Mouse (Mus musculus): ENCODE measurements around the gene Aldoc.

Gene Aldoc

GRCm38 (mm10) chr11:78344890-78345715 is 22.3 kb downstream of the Aldoc start:
- Histone ChIP-seq H3K27me3 (ENCODE audit: control insufficient read depth, insufficient read depth, low read length, poor library complexity, severe bottlenecking) (no peaks in the 10 kb centered on the region), H3K36me3 (ENCODE audit: control insufficient read depth, insufficient read depth, low read length, poor library complexity, severe bottlenecking) (peaks cover 4% of the 10 kb centered on the region; the same call in 1 of the 2 replicates)
- no peak for DNase-seq (ENCODE audit: low read depth, low spot score)

GRCm38 (mm10) chr11:78345801-78346200 is 23.0 kb downstream of the Aldoc start:
- Histone ChIP-seq H3K36me3 (ENCODE audit: control insufficient read depth, insufficient read depth, low read length, poor library complexity, severe bottlenecking) (peaks cover 4% of the 10 kb centered on the region; the same call in 1 of the 2 replicates), H3K27me3 (ENCODE audit: control insufficient read depth, insufficient read depth, low read length, poor library complexity, severe bottlenecking) (no peaks in the 10 kb centered on the region)
- DNase-seq (ENCODE audit: low read depth, low spot score), result peak; percentile 81

- H3K36me3 ChIP-seq (ENCODE audit: control insufficient read depth, insufficient read depth, low read length, poor library complexity, severe bottlenecking), result peaks cover 4% of the 10 kb centered on the region; the same call in 1 of the 2 replicates
- H3K27me3 ChIP-seq (ENCODE audit: control insufficient read depth, insufficient read depth, low read length, poor library complexity, severe bottlenecking), result no peaks in the 10 kb centered on the region
- DNase-seq (ENCODE audit: low read depth, low spot score), result no peak
Measured at GRCm38 (mm10) chr11:78346326-78347069, 23.7 kb downstream of the Aldoc start.

GRCm38 (mm10) chr11:78347070-78347754 is 24.4 kb downstream of the Aldoc start:
- peak; percentile 84 for DNase-seq (ENCODE audit: low read depth, low spot score)
- no peaks in the 10 kb centered on the region for H3K27me3 ChIP-seq (ENCODE audit: control insufficient read depth, insufficient read depth, low read length, poor library complexity, severe bottlenecking)
- peaks cover 4% of the 10 kb centered on the region; the same call in 1 of the 2 replicates for H3K36me3 ChIP-seq (ENCODE audit: control insufficient read depth, insufficient read depth, low read length, poor library complexity, severe bottlenecking)

GRCm38 (mm10) chr11:78347908-78348307 is 25.1 kb downstream of the Aldoc start:
- Histone ChIP-seq H3K27me3 (ENCODE audit: control insufficient read depth, insufficient read depth, low read length, poor library complexity, severe bottlenecking) (no peaks in the 10 kb centered on the region), H3K36me3 (ENCODE audit: control insufficient read depth, insufficient read depth, low read length, poor library complexity, severe bottlenecking) (peaks cover 4% of the 10 kb centered on the region; the same call in 1 of the 2 replicates)
- DNase-seq (ENCODE audit: low read depth, low spot score), result peak; percentile 51

GRCm38 (mm10) chr11:78348474-78348873 is 25.7 kb downstream of the Aldoc start:
- H3K27me3 ChIP-seq (ENCODE audit: control insufficient read depth, insufficient read depth, low read length, poor library complexity, severe bottlenecking), result no peaks in the 10 kb centered on the region
- DNase-seq (ENCODE audit: low read depth, low spot score), result no peak
- H3K36me3 ChIP-seq (ENCODE audit: control insufficient read depth, insufficient read depth, low read length, poor library complexity, severe bottlenecking), result peaks cover 4% of the 10 kb centered on the region; the same call in 1 of the 2 replicates

GRCm38 (mm10) chr11:78349441-78350358 is 26.9 kb downstream of the Aldoc start:
- no peaks in the 10 kb centered on the region for H3K27me3 ChIP-seq (ENCODE audit: control insufficient read depth, insufficient read depth, low read length, poor library complexity, severe bottlenecking)
- H3K36me3 ChIP-seq (ENCODE audit: control insufficient read depth, insufficient read depth, low read length, poor library complexity, severe bottlenecking), result peaks cover 4% of the 10 kb centered on the region; the same call in 1 of the 2 replicates
- peak; percentile 44 for DNase-seq (ENCODE audit: low read depth, low spot score)

GRCm38 (mm10) chr11:78353081-78353480 is 30.3 kb downstream of the Aldoc start:
- DNase-seq (ENCODE audit: low read depth, low spot score), result peak; percentile 80
- Histone ChIP-seq H3K27me3 (ENCODE audit: control insufficient read depth, insufficient read depth, low read length, poor library complexity, severe bottlenecking) (no peaks in the 10 kb centered on the region), H3K36me3 (ENCODE audit: control insufficient read depth, insufficient read depth, low read length, poor library complexity, severe bottlenecking) (peaks cover 2% of the 10 kb centered on the region; the same call in 1 of the 2 replicates)

GRCm38 (mm10) chr11:78354905-78355304 is 32.1 kb downstream of the Aldoc start:
- DNase-seq (ENCODE audit: low read depth, low spot score), result no peak
- no peaks in the 10 kb centered on the region for H3K27me3 ChIP-seq (ENCODE audit: control insufficient read depth, insufficient read depth, low read length, poor library complexity, severe bottlenecking)
- H3K36me3 ChIP-seq (ENCODE audit: control insufficient read depth, insufficient read depth, low read length, poor library complexity, severe bottlenecking), result no peaks in the 10 kb centered on the region

- Histone ChIP-seq H3K27me3 (ENCODE audit: control insufficient read depth, insufficient read depth, low read length, poor library complexity, severe bottlenecking) (no peaks in the 10 kb centered on the region), H3K36me3 (ENCODE audit: control insufficient read depth, insufficient read depth, low read length, poor library complexity, severe bottlenecking) (no peaks in the 10 kb centered on the region)
- DNase-seq (ENCODE audit: low read depth, low spot score), result peak; percentile 79
Measured at GRCm38 (mm10) chr11:78355471-78356238, 32.9 kb downstream of the Aldoc start.

GRCm38 (mm10) chr11:78358330-78359007 is 35.7 kb downstream of the Aldoc start:
- Histone ChIP-seq H3K27me3 (ENCODE audit: control insufficient read depth, insufficient read depth, low read length, poor library complexity, severe bottlenecking) (no peaks in the 10 kb centered on the region), H3K36me3 (ENCODE audit: control insufficient read depth, insufficient read depth, low read length, poor library complexity, severe bottlenecking) (no peaks in the 10 kb centered on the region)
- DNase-seq (ENCODE audit: low read depth, low spot score), result peak; percentile 73

GRCm38 (mm10) chr11:78360125-78360788 is 37.5 kb downstream of the Aldoc start:
- peak; percentile 85 for DNase-seq (ENCODE audit: low read depth, low spot score)
- Histone ChIP-seq H3K27me3 (ENCODE audit: control insufficient read depth, insufficient read depth, low read length, poor library complexity, severe bottlenecking) (no peaks in the 10 kb centered on the region), H3K36me3 (ENCODE audit: control insufficient read depth, insufficient read depth, low read length, poor library complexity, severe bottlenecking) (no peaks in the 10 kb centered on the region)
